Mouse (Mus musculus): ENCODE measurements at regions not wholly inside any gene's neighbourhood (a gene's known extent, or its start where the extent isn't known, plus 50 kb on each side); places are given as distances from the start of the nearest gene placed in this dataset.

GRCm38 (mm10) chr14:47897907-47898530 lies 222.6 kb upstream of the Peli2 start:
- WGBS: 87% methylated on average over 5 of the region's 5 CpGs
- H3K36me3 ChIP-seq: no peaks in the 10 kb centered on the region

GRCm38 (mm10) chr14:47898605-47899004 lies 222.0 kb upstream of the Peli2 start:
- no peak overlapping the region for H3K27ac ChIP-seq
- H3K27me3 ChIP-seq: no peaks in the 10 kb centered on the region
- no peak overlapping the region for H3K9ac ChIP-seq
- no peaks in the 10 kb centered on the region for H3K9me3 ChIP-seq
- H3K4me1 ChIP-seq: no peaks in the 10 kb centered on the region
- H3K36me3 ChIP-seq: no peaks in the 10 kb centered on the region
- H3K4me3 ChIP-seq: no peak overlapping the region
- no peak overlapping the region for H3K4me2 ChIP-seq
- ATAC-seq (ENCODE audit: insufficient number of reproducible peaks, insufficient read depth, low FRiP score, low TSS enrichment, low read depth): no peak
- 86% methylated on average over 4 of the region's 4 CpGs for WGBS

More at GRCm38 (mm10) chr14:47897907-47898530, 222.6 kb upstream of the Peli2 start:
- Histone ChIP-seq H3K4me1 (no peaks in the 10 kb centered on the region), H3K27ac (no peak overlapping the region), H3K9me3 (no peaks in the 10 kb centered on the region), H3K4me2 (no peak overlapping the region), H3K9ac (no peak overlapping the region), H3K27me3 (no peaks in the 10 kb centered on the region), H3K4me3 (no peak overlapping the region)
- ATAC-seq (ENCODE audit: insufficient number of reproducible peaks, insufficient read depth, low FRiP score, low TSS enrichment, low read depth): no peak

DNA sequence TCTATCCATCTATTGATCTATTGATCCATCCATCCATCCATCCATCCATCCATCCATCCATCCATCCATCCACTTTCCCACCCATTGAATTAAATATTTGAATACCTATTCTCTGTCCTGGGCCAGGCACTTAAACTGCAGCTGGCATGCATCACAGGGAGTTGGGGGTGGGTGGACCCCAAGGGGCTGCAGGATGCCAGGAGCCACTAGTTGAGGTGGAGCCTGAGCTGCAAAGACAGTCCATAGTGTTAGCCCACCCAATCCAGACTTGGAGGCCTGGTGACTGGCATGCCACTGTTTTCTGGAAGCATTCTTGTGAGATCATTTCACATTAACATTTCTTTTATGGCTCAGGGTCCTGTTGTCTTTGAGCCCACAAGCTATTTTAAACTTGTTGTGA lies 215.3 kb upstream of the Peli2 start:
- no peaks in the 10 kb centered on the region for H3K27me3 ChIP-seq
- H3K27ac ChIP-seq: no peak overlapping the region
- no peaks in the 10 kb centered on the region for H3K36me3 ChIP-seq
- no peaks in the 10 kb centered on the region for H3K9me3 ChIP-seq
- ATAC-seq (ENCODE audit: insufficient number of reproducible peaks, insufficient read depth, low FRiP score, low TSS enrichment, low read depth): no peak
- H3K9ac ChIP-seq: no peak overlapping the region
- no peak overlapping the region for H3K4me3 ChIP-seq
- peaks cover 3% of the 10 kb centered on the region for H3K4me1 ChIP-seq
- no peak overlapping the region for H3K4me2 ChIP-seq

- 52% methylated on average over 8 of the region's 8 CpGs for WGBS
- H3K27me3 ChIP-seq: peaks cover 3% of the 10 kb centered on the region; the same call in 1 of the 2 replicates
- no peak overlapping the region for H3K27ac ChIP-seq
- H3K4me2 ChIP-seq: no peak overlapping the region
- no peaks in the 10 kb centered on the region for H3K9me3 ChIP-seq
- no peak overlapping the region for H3K9ac ChIP-seq
- H3K4me3 ChIP-seq: no peak overlapping the region
- no peaks in the 10 kb centered on the region for H3K36me3 ChIP-seq
- H3K4me1 ChIP-seq: peaks cover 11% of the 10 kb centered on the region
- ATAC-seq (ENCODE audit: insufficient number of reproducible peaks, insufficient read depth, low FRiP score, low TSS enrichment, low read depth): no peak
These were observed 211.5 kb upstream of the Peli2 start for GRCm38 (mm10) chr14:47909129-47909528.

- Histone ChIP-seq H3K4me2 (no peak overlapping the region), H3K9me3 (no peaks in the 10 kb centered on the region), H3K9ac (no peak overlapping the region), H3K36me3 (no peaks in the 10 kb centered on the region), H3K27me3 (peaks cover 3% of the 10 kb centered on the region; the same call in 1 of the 2 replicates), H3K4me1 (peaks cover 11% of the 10 kb centered on the region), H3K27ac (no peak overlapping the region), H3K4me3 (no peak overlapping the region)
- no peak for ATAC-seq (ENCODE audit: insufficient number of reproducible peaks, insufficient read depth, low FRiP score, low TSS enrichment, low read depth)
- 48% methylated on average over 6 of the region's 6 CpGs for WGBS
These were observed 209.8 kb upstream of the Peli2 start for GRCm38 (mm10) chr14:47910741-47911295.

GRCm38 (mm10) chr14:47911546-47912545 lies 208.8 kb upstream of the Peli2 start:
- no peak for ATAC-seq (ENCODE audit: insufficient number of reproducible peaks, insufficient read depth, low FRiP score, low TSS enrichment, low read depth)
- no peaks in the 10 kb centered on the region for H3K36me3 ChIP-seq
- no peaks in the 10 kb centered on the region for H3K9me3 ChIP-seq
- WGBS: 68% methylated on average over 9 of the region's 9 CpGs
- H3K27me3 ChIP-seq: peaks cover 3% of the 10 kb centered on the region; the same call in 1 of the 2 replicates
- H3K4me2 ChIP-seq: no peak overlapping the region
- peaks cover 11% of the 10 kb centered on the region for H3K4me1 ChIP-seq
- no peak overlapping the region for H3K9ac ChIP-seq
- H3K4me3 ChIP-seq: no peak overlapping the region
- no peak overlapping the region for H3K27ac ChIP-seq

- no peak overlapping the region for H3K4me3 ChIP-seq
- H3K9me3 ChIP-seq: no peaks in the 10 kb centered on the region
- peaks cover 5% of the 10 kb centered on the region for H3K4me1 ChIP-seq
- no peak overlapping the region for H3K4me2 ChIP-seq
- 54% methylated on average over 1 of the region's 1 CpGs for WGBS
- no peak overlapping the region for H3K27ac ChIP-seq
- no peak overlapping the region for H3K9ac ChIP-seq
- H3K27me3 ChIP-seq: peaks cover 3% of the 10 kb centered on the region; the same call in 1 of the 2 replicates
- H3K36me3 ChIP-seq: no peaks in the 10 kb centered on the region
- ATAC-seq (ENCODE audit: insufficient number of reproducible peaks, insufficient read depth, low FRiP score, low TSS enrichment, low read depth): no peak
These were observed 205.0 kb upstream of the Peli2 start for GRCm38 (mm10) chr14:47915621-47916020.

DNA sequence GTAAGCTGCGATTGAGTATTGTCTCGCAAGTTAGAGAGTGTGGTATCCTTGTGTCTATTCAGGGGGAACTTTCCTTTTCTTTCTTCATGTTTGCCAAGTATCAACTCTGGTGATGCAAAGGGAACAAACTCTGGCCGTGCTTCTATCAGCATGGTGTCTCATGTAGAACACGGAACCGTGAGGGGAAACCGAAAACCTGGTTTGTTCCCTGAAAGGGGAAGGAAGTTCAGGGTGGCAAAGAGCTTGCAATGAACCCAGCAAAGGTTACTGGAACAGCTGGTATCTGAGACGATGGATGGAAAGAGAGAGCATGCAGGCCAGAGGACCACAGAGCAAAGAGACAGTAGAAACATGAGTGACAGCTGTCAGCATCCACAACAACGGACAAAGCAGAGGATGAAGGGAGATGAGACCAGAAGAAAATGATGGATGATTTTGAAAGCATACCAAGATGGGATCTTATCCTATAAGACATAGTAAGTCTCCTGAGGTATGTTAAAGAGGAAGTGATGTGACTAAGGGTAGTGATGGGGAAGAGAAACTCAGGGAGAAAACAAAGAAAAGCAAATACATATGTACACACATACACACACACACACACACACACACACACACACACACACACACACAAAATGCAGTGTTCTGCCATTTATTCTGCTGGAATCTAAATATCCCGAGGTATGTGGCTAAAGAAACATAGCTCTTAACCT lies 199.8 kb upstream of the Peli2 start:
- no peaks in the 10 kb centered on the region for H3K27me3 ChIP-seq
- no peak overlapping the region for H3K4me2 ChIP-seq
- no peak overlapping the region for H3K4me3 ChIP-seq
- H3K9me3 ChIP-seq: no peaks in the 10 kb centered on the region
- 93% methylated on average over 9 of the region's 9 CpGs for WGBS
- no peaks in the 10 kb centered on the region for H3K4me1 ChIP-seq
- no peak overlapping the region for H3K9ac ChIP-seq
- no peak for ATAC-seq (ENCODE audit: insufficient number of reproducible peaks, insufficient read depth, low FRiP score, low TSS enrichment, low read depth)
- no peak overlapping the region for H3K27ac ChIP-seq
- H3K36me3 ChIP-seq: no peaks in the 10 kb centered on the region

DNA sequence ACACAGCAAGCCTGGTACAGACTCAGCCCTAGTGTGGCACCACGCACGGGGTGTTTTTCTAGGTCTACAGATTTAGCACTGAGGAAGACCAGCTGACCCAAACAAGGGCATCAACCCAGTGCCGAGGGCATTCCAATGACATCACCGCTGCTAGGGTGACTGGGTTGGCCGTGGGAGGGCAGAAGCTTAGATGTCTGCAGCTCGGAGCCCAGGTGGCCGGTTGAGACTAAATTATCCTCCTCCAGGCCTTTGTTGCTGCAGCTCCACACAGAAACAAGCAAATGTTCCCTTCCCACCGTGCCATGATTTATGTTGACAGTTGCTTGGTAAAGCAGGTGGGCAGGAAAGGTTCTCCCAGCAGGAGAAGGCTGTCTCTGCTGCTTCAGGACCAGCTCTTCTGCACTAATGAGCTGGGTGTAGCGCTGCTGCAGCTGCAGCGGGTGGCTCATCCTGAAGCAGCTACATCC lies 198.8 kb upstream of the Peli2 start:
- Histone ChIP-seq H3K9ac (no peak overlapping the region), H3K9me3 (no peaks in the 10 kb centered on the region), H3K27ac (no peak overlapping the region), H3K27me3 (no peaks in the 10 kb centered on the region), H3K4me2 (no peak overlapping the region), H3K4me3 (no peak overlapping the region), H3K4me1 (no peaks in the 10 kb centered on the region), H3K36me3 (no peaks in the 10 kb centered on the region)
- ATAC-seq (ENCODE audit: insufficient number of reproducible peaks, insufficient read depth, low FRiP score, low TSS enrichment, low read depth): no peak
- 67% methylated on average over 10 of the region's 10 CpGs for WGBS

GRCm38 (mm10) chr14:47926416-47926815 lies 194.2 kb upstream of the Peli2 start:
- H3K9me3 ChIP-seq: no peaks in the 10 kb centered on the region
- WGBS: 95% methylated on average over 3 of the region's 3 CpGs

DNA sequence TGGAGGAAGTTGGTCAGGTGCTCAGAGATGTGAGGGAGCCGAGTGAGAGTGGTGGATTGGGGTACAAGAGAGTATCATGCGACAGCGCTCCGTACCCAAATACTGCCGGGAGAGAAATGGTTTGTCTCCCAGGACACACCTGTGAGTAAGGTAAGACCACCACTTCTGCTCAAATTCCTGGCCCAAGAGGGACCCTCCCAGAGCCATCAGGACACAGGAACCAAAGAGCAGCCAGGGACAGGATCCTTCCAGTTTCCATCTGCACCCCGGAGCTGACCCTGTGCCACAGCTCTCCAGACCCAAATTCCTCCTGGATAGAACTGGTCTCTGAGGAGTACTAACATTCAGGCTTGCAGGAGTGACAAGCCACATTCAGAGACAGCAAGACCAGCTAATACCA lies 185.2 kb upstream of the Peli2 start:
- WGBS: 94% methylated on average over 6 of the region's 6 CpGs
- Histone ChIP-seq H3K36me3 (no peaks in the 10 kb centered on the region), H3K4me3 (no peak overlapping the region), H3K4me2 (no peak overlapping the region), H3K27ac (no peak overlapping the region), H3K9me3 (no peaks in the 10 kb centered on the region), H3K9ac (no peak overlapping the region), H3K27me3 (no peaks in the 10 kb centered on the region), H3K4me1 (0 out of 2 replicates have a peak, but pooled peaks cover 5% of the 10 kb centered on the region)
- ATAC-seq (ENCODE audit: insufficient number of reproducible peaks, insufficient read depth, low FRiP score, low TSS enrichment, low read depth): no peak

More at GRCm38 (mm10) chr14:47926416-47926815, 194.2 kb upstream of the Peli2 start:
- Histone ChIP-seq H3K9ac (no peak overlapping the region), H3K4me1 (no peaks in the 10 kb centered on the region), H3K4me3 (no peak overlapping the region), H3K27me3 (no peaks in the 10 kb centered on the region), H3K27ac (no peak overlapping the region), H3K36me3 (no peaks in the 10 kb centered on the region), H3K4me2 (no peak overlapping the region)
- ATAC-seq (ENCODE audit: insufficient number of reproducible peaks, insufficient read depth, low FRiP score, low TSS enrichment, low read depth): no peak

Data from embryonic facial prominence, embryonic 13.5 days (tissue).